Mouse (Mus musculus) kidney, embryonic 15.5 days (tissue): Measurements from ENCODE around the gene Hist1h1b. TPM values are rescaled to one million over a fixed set of nuclear protein-coding genes. Genes with fewer than 3 reads are reported as not detected.
"Not testable (repeated sequence)": the region's sequence is repeated elsewhere in the genome, so short reads cannot be mapped to it uniquely, and the experiment has no call there.

ENCODE experiments used
- ATAC-seq: fragments of 200-750 bp; cut with Nextera tagmentation; replicated peaks from 2 replicates; pipeline ENCODE4 v1.8.0; 2017; ENCODE audit warnings: moderate TSS enrichment; ENCODE audit not compliant: low FRiP score
- H3K27ac ChIP-seq: fragments of 300-500 bp; sonication (generic); 2 replicates; pipeline ENCODE4 v1.5.1; 2015; ENCODE audit warnings: mild to moderate bottlenecking, inconsistent platforms
- H3K27me3 ChIP-seq: fragments of 300-500 bp; sonication (generic); 2 replicates; pipeline ENCODE4 v1.6.1; 2015; ENCODE audit warnings: inconsistent platforms
- H3K36me3 ChIP-seq: fragments of 300-500 bp; sonication (generic); 2 replicates; pipeline ENCODE4 v1.6.1; 2015; ENCODE audit warnings: inconsistent platforms
- H3K4me1 ChIP-seq: fragments of 300-500 bp; sonication (generic); 2 replicates; pipeline ENCODE4 v1.6.1; 2015; ENCODE audit warnings: inconsistent platforms
- H3K4me2 ChIP-seq: fragments of 300-500 bp; sonication (generic); 2 replicates; pipeline ENCODE4 v1.6.1; 2015; ENCODE audit warnings: moderate library complexity, mild to moderate bottlenecking, inconsistent platforms
- H3K4me3 ChIP-seq: fragments of 300-500 bp; sonication (generic); replicated peaks from 2 replicates; pipeline ENCODE4 v1.5.1; 2015; ENCODE audit warnings: mild to moderate bottlenecking, inconsistent platforms
- H3K9ac ChIP-seq: fragments of 300-500 bp; sonication (generic); 2 replicates; pipeline ENCODE4 v1.6.1; 2015; ENCODE audit warnings: mild to moderate bottlenecking, inconsistent platforms
- H3K9me3 ChIP-seq: fragments of 300-500 bp; sonication (generic); replicated peaks from 2 replicates; pipeline ENCODE4 v1.6.1; 2016; ENCODE audit warnings: inconsistent platforms
- WGBS: fragments of 180-500 bp; shearing (Covaris S2); methylation state at CpG from one replicate; pipeline ENCODE4 v1.1.7; 2015; ENCODE audit warnings: mixed read lengths; 5-methylcytosine and 5-hydroxymethylcytosine counted together
- microRNA-seq: library from miRNA; unstranded; fragments of <30 nt; microRNA quantifications from one replicate; pipeline ENCODE4, GENCODE M21; 2016
- polyA plus RNA-seq: library from polyadenylated mRNA; unstranded; fragments of >200 nt; fragmentation: Nextera tagmentation; extraction: Ambion mirVana; gene quantifications from 2 replicates; pipeline ENCODE4 v1.2.1, GENCODE M21; 2015

Hist1h1b gene
- polyA plus RNA-seq, 1 experiment from 2014 or later = 24.0 TPM

GRCm38 (mm10) chr13:21745006-21745405 is 35.4 kb downstream of the Hist1h1b start:
- H3K27ac ChIP-seq = no peak overlapping the region
- peaks cover 16% of the 10 kb centered on the region for H3K4me1 ChIP-seq
- no peak for ATAC-seq
- H3K36me3 ChIP-seq = no peaks in the 10 kb centered on the region
- H3K9ac ChIP-seq = no peak overlapping the region
- H3K27me3 ChIP-seq = no peaks in the 10 kb centered on the region
- WGBS = 62% methylated on average over 1 of the region's 1 CpGs
- no peak overlapping the region for H3K4me3 ChIP-seq
- H3K4me2 ChIP-seq = no peak overlapping the region
- H3K9me3 ChIP-seq = no peaks in the 10 kb centered on the region

GRCm38 (mm10) chr13:21734906-21735767 is 45.3 kb downstream of the Hist1h1b start, which contains the start of gene Hist1h4j:
TSS of gene Hist1h4j (plus strand) at chr13:21735064.
- not testable (repeated sequence) for H3K27me3 ChIP-seq, H3K9me3 ChIP-seq, H3K36me3 ChIP-seq
- Histone ChIP-seq H3K27ac (peak within 1 kb of the TSS; percentile 98), H3K9ac (peak within 1 kb of the TSS; percentile 56), H3K4me1 (peaks cover 22% of the 10 kb centered on the region), H3K4me3 (peak within 1 kb of the TSS; percentile 47), H3K4me2 (peak within 1 kb of the TSS; percentile 62)
- WGBS = under 1% methylated on average over 46 of the region's 56 CpGs
- peak; percentile 95 for ATAC-seq

GRCm38 (mm10) chr13:21734010-21734905 is 46.2 kb downstream of the Hist1h1b start:
- Histone ChIP-seq H3K9me3 (no peaks in the 10 kb centered on the region), H3K4me1 (peaks cover 22% of the 10 kb centered on the region), H3K9ac (peak overlapping the region; percentile 56), H3K36me3 (0 out of 2 replicates have a peak, but pooled peaks cover 2% of the 10 kb centered on the region), H3K4me2 (peak overlapping the region; percentile 62), H3K27ac (peak overlapping the region; percentile 98), H3K27me3 (no peaks in the 10 kb centered on the region), H3K4me3 (peak overlapping the region; percentile 47)
- ATAC-seq = peak; percentile 82
- WGBS = under 1% methylated on average over 21 of the region's 21 CpGs

- no peaks in the 10 kb centered on the region for H3K9me3 ChIP-seq
- H3K27me3 ChIP-seq = no peaks in the 10 kb centered on the region
- H3K4me2 ChIP-seq = no peak overlapping the region; the same call in 1 of the 2 replicates
- WGBS = 63% methylated on average over 5 of the region's 5 CpGs
- ATAC-seq = no peak
- peak overlapping the region; percentile 98 for H3K27ac ChIP-seq
- no peaks in the 10 kb centered on the region for H3K36me3 ChIP-seq
- H3K4me1 ChIP-seq = peaks cover 22% of the 10 kb centered on the region
- no peak overlapping the region for H3K4me3 ChIP-seq
- no peak overlapping the region for H3K9ac ChIP-seq
Measured at GRCm38 (mm10) chr13:21733466-21733865, 47.0 kb downstream of the Hist1h1b start.

Small RNAs within 50 kb of the gene (microRNA-seq; reads per million reads assigned to microRNA genes)
- gene Gm19658 (not detected), gene Gm44346 (not detected), gene Gm44454 (not detected)

Other genes starting within 250 kb of the Hist1h1b start
- gene Zkscan8, start 249.5 kb downstream of the Hist1h1b start, polyA plus RNA-seq = 6.4 and 6.7 TPM in 2 replicates
- gene Olfr1366, start 237.8 kb downstream of the Hist1h1b start, polyA plus RNA-seq = 0.13 and 0.21 TPM in 2 replicates
- gene Olfr1535, start 220.7 kb downstream of the Hist1h1b start, polyA plus RNA-seq = not detected in 2 replicates
- gene Olfr1364, start 198.9 kb downstream of the Hist1h1b start, polyA plus RNA-seq = not detected in 2 replicates
- not detected in 2 replicates for gene Olfr1362, start 166.6 kb downstream of the Hist1h1b start, polyA plus RNA-seq
- not detected in 2 replicates for gene Olfr11, start 138.1 kb downstream of the Hist1h1b start, polyA plus RNA-seq
- not detected in 2 replicates for gene Olfr1361, start 117.2 kb downstream of the Hist1h1b start, polyA plus RNA-seq
- gene Olfr1360, start 103.2 kb downstream of the Hist1h1b start, polyA plus RNA-seq = not detected in 2 replicates
- not detected in 2 replicates for gene Olfr1359, start 82.5 kb downstream of the Hist1h1b start, polyA plus RNA-seq
- gene Hist1h2bl, start 64.5 kb downstream of the Hist1h1b start, polyA plus RNA-seq = 1.6 and 4.5 TPM in 2 replicates
- gene Hist1h2ai, start 64.2 kb downstream of the Hist1h1b start, polyA plus RNA-seq = 29.5 and 35.5 TPM in 2 replicates
- 14.2 and 15.6 TPM in 2 replicates for gene Hist1h3h, start 63.0 kb downstream of the Hist1h1b start, polyA plus RNA-seq
- gene Hist1h2bm, start 58.6 kb downstream of the Hist1h1b start, polyA plus RNA-seq = 4.6 and 5.2 TPM in 2 replicates
- 0.91 and 1.9 TPM in 2 replicates for gene Hist1h4j, start 45.6 kb downstream of the Hist1h1b start, polyA plus RNA-seq
- 2.5 and 5.4 TPM in 2 replicates for gene Hist1h4k, start 30.1 kb downstream of the Hist1h1b start, polyA plus RNA-seq
- 32.0 and 32.6 TPM in 2 replicates for gene Hist1h2ak, start 26.8 kb downstream of the Hist1h1b start, polyA plus RNA-seq
- gene Hist1h2bn, start 26.5 kb downstream of the Hist1h1b start, polyA plus RNA-seq = 2.2 and 6.0 TPM in 2 replicates
- gene Hist1h3i, start 2.7 kb upstream of the Hist1h1b start, polyA plus RNA-seq = 134 and 151 TPM in 2 replicates
- 7.2 and 7.4 TPM in 2 replicates for gene Hist1h2an, start 6.6 kb upstream of the Hist1h1b start, polyA plus RNA-seq
- 1.8 and 3.8 TPM in 2 replicates for gene Hist1h2bp, start 6.8 kb upstream of the Hist1h1b start, polyA plus RNA-seq
- gene Hist1h2bq, start 29.6 kb upstream of the Hist1h1b start, polyA plus RNA-seq = 19.6 and 28.7 TPM in 2 replicates
- 1.8 and 5.5 TPM in 2 replicates for gene Hist1h2ao, start 29.8 kb upstream of the Hist1h1b start, polyA plus RNA-seq
- gene Hist1h4m, start 31.1 kb upstream of the Hist1h1b start, polyA plus RNA-seq = not detected in 2 replicates
- 17.2 and 18.2 TPM in 2 replicates for gene Hist1h4n, start 51.6 kb upstream of the Hist1h1b start, polyA plus RNA-seq
- 3,941 and 3,959 TPM in 2 replicates for gene Hist1h2ap, start 52.9 kb upstream of the Hist1h1b start, polyA plus RNA-seq
- 19.7 and 28.8 TPM in 2 replicates for gene Hist1h2br, start 53.1 kb upstream of the Hist1h1b start, polyA plus RNA-seq
- 12.1 and 12.5 TPM in 2 replicates for gene Zfp184, start 164.5 kb upstream of the Hist1h1b start, polyA plus RNA-seq
- gene Pom121l2, start 200.6 kb upstream of the Hist1h1b start, polyA plus RNA-seq = 0.08 and 0.17 TPM in 2 replicates
- 0.14 and 0.35 TPM in 2 replicates for gene Prss16, start 229.1 kb upstream of the Hist1h1b start, polyA plus RNA-seq